Mouse (Mus musculus) heart, adult 18-20 months (tissue): ENCODE measurements at regions not wholly inside any gene's neighbourhood (a gene's known extent, or its start where the extent isn't known, plus 50 kb on each side); places are given as distances from the start of the nearest gene placed in this dataset.
A peak's percentile ranks its signal among the peaks of the same experiment; 100 is the strongest.

ENCODE experiments used
- DNase-seq, 2 experiments: peaks; one replicate each; pipeline ENCODE4 v3.0.0; 2021 to 2022; ENCODE audit warnings: mixed read lengths in 1 of 2

DNA sequence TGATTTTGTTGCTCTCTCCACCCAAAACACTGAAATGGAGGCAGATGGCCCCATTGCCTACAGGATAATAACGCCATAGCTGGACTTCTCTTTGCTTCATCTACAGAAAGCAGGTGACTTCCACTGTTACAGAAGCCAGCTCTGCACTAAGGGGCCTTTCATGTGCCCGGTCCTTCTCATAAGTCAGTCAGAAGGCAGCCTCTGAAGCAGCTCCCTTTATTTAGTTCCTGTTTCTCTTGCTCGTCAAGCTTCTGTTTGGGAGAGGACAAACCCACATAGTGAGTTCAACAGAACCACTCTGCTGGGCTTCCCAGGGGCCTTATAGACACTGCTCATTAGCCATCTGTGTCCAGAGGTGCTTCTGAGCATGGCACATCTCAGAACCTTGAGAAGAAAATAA lies 205.1 kb upstream of the Hhip start:
- no peak for DNase-seq

DNA sequence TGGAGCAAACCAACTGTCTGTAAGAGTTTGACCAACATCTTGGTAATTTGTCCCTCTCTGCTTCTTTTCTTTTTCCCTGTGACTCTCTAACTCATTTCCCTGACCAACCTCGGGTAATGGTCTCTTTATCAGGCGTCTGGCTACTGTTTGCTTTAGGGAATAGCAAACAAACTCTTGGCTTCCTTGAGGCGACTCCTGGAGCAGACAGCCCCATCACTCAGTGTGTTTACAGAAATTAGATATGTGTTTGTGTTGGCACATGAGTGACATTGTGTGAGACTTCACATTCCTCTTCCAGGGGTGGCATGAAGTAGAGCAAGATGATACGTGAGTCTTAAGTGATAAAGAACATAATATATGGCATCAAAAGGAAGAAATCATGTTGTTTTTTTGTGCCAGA lies 195.7 kb upstream of the Hhip start:
- DNase-seq, result no peak

GRCm38 (mm10) chr8:80251595-80251994 lies 193.8 kb upstream of the Hhip start:
- no peak for DNase-seq

DNA sequence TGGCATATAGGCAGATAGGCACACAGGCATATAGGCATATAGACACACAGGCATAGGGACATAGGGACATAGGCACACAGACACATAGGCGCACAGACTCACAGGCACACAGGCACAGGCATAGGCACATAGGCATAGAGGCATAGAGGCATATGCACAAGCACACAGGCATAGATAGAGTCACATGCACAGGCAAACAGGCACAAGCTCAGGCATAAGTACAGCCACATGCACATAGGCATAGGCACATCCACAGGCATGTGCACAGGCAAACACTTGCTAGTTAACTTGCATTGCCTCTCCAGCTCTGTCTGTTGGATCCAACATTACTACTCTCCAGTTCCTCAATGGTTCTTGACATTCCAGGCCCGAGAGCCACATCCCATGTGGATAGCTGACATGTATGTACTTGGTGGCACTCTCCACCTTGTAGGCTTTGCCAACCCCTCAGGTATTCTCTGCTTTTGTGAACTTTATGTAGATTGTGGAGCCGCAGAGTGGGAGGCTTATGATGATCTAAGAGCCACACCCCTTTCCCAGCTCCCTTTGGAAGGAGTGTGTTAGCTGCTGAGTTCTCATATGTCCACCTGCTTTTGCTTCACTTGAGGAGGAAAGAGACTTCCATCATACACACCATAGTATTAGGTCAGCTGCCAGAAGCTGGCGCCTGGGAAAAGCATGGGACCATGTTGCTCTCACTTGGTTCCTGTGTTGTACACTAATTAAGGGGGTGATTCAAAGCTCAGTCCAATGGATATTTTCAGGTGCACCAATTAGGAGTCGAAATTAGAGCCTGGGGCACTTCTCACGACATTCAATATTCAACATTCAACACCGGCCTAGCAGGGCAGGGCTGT lies 192.7 kb upstream of the Hhip start:
- DNase-seq, result no peak

DNA sequence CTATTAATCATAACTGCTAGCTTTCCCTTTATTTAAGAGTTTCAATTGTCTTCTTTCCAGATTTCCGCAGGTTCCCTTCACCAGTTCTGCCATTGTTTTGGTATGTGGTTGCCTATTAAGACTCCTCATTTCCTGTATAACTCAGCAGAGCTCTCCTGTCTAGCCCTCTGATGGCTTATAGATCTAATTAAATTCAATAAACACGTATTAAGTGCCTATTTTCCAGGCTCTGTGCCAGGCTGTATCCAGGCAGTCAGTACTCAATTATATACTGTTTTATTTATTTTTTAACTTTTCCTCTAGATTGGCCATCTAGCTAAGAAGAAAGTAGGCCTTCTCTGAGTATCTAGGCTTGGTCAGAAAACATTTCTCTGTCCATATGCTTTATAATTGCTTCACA lies 192.0 kb upstream of the Hhip start:
- DNase-seq, result no peak

DNA sequence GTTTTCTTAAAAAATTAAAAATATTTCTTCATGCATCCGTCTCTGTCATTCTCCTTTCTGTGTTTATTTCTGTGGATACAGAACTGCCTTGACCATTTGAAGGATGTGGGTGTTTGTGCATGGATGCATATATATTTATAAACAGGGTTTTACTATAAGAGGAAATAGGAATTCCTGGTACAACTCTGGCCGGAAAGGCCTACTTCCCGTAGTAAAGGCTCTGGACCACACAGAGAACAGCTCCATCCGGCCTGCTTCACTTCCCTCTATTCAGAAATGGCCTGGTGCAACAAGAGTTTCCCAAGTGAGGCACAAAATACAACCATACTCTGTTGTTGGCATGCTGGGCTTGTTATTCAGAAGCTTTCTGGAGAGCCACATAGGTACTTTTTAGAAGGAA lies 182.1 kb upstream of the Hhip start:
- peak in 1 of 2 experiments; percentile 10 for DNase-seq

DNA sequence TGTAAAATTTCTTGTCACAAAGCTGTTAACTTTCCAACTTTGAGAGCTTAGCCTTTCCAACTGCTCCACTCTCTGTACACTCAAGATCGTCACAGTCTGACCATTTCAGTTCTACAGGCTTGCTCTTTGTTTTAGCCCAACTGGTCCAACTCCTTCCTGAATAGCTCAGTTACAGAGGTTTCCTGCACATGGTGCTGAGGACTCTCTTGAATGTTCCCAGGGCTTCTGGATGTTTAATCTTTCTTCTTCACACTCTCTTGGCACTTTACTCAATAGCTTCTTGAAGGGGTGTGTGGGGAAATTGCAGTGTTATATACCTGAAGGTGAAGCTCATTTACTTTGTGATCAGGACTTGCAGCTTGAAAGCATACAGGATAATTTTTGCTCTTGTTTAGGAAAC lies 152.6 kb upstream of the Hhip start:
- no peak for DNase-seq

DNA sequence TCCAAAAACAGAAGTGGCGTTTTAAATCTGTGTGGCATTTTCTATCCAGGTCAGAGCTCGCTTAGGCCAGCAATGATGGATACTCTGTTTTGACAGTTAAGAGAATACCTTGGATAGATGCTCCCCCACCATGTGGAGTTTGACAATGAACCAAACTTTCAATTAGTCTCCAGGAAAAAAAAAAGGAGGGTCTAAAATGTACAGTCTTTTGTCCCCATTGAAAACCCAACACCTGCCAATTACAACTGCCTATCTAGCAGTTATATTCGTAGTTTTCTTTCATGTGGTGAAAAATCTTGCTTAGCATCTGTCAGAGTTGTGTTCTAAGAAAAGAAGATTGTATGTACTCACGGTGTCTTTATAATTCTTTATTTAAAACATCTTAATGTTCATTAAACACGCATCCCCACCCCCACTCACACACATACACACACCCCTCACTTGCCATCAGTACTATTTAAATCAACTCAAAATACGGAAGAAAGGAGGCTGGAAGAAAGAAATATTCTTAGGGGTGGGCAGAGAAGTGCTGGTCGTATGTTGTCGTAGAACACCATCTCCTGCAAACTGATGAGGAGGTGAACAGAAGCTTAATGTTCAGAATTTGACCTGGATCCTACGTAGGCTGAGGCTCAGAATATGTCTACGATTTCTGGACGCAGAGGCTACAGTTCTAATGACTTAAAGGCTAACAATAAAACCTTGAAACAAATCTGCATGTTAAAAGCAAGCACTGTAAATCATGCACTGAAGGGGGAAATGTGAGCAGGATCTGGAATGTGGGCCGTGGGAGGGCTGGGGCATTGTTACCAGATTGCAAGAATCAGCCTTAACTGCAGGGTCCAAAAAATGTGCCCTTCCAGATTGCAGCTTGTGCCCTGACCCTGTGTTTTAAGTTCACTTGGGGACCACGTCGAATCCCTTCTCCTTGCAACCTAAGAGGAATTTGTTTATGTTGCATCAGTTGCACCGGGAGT lies 147.2 kb upstream of the Hhip start:
- DNase-seq, result no peak

DNA sequence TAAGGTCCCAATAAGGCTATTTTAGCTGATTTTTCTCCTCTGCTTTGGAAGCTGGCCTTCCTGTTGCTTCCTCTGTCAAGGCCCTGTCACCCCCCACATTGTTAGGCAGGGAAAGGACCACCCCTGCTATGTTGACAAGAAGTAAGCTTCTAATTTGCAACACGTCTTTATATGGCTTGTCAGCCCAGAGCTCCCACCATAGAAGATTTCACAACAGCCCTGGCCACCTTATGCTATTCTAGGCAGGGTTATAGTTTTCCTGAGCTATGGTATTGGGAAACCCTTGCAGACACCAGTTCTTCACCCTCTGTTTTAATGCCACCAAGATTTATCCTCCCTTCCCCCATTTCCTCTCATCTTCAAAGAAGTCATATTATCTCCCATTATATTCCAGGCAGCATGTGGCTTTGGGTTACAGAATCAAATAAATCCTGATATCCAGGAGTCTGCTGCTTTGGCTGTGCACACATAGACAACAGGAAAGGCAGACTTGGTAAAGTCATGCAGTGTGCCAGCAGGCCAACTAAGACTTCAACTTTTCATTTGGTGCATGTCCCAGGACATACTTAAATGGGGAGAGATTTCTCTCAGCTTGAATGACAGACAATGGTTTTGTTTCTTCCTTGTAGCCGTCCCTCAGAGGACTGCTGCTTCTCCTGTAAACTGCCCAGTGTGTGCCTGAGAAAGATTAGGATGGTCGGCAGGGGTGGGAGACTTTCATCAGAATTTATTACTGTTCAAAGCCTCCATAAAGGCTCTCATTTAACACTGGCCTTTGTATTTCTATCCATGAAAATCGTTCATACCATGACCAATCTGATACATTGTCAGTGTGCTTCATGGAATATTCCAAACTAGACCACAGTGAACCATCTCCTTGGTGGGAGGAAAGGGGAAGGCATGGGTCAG lies 146.2 kb upstream of the Hhip start:
- DNase-seq, result no peak

GRCm38 (mm10) chr8:80197680-80198079 lies 139.9 kb upstream of the Hhip start:
- DNase-seq, result no peak

DNA sequence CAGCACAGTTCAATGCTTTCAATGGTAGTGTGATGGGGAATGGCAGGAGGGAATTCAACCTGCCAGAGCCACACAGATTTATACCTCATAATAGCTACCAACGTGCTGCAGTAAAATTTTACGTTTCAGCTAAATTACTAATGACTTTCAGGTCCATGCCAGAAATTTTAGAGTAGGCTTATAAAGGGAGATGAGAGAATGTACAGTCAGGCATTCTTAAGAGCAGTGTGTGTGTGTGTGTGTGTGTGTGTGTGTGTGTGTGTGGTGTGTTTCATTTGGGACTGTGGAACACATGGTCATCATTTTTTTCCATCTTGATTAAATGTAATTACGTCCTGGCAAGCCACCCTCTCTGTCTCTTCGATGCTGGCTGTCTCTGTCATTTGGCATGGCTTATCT lies 132.7 kb upstream of the Hhip start:
- DNase-seq, result no peak

DNA sequence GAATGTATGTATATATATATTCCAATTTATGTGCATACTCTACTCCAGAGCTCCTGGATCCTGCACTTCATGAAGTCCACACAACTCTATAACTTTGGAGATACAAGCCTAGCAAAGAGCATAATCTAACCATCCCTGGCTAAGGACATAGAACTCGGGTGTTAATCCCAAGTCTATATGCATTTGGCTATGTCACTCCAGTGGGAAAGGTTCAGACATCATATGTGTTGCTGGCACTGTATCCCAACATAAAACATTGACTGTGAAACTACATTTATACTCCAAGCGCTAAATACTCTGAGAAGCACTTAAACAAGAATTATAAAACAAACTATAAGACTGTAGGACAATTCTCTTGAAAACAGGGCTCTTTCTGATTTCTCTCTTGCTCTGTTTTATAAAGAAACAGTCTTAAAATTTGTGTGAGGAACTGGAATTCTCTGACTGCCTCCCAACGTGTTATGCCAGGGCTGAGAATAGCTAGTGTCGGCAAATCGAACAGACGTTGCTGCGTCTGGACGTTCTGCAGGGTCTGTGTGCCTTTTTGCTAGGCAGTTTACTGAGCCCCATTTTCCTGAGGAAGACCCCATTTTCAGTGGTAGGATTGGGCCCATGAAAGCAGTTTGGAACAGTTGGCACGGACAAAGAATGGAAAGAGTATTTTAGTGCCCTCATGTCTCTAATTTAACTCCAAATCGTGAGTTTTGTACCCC lies 132.1 kb upstream of the Hhip start:
- DNase-seq, result no peak

DNA sequence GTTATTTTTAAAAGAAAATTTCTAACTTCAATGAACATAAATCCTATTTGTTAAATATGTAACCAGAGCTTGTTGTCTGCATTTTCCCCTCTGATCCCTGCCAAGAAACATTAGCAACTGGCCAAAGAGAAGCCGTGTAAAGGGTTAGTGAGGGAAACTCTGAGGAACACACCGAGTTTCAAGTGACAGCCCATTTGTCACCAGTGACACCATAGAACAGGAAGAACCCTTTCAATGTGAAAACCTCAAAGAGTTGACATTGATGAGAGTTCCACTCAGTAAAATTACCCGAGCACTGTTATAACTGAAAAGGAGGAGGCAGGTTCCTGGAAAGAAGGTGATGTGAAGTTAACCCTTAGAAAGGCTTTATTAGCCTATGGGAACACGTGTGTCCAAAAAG lies 127.5 kb upstream of the Hhip start:
- DNase-seq, result no peak

GRCm38 (mm10) chr8:80168688-80169087 lies 110.9 kb upstream of the Hhip start:
- DNase-seq, result no peak

- no peak for DNase-seq
Observed at GRCm38 (mm10) chr8:80149458-80150083, 91.8 kb upstream of the Hhip start.

- DNase-seq, result no peak
Observed at GRCm38 (mm10) chr8:80147929-80148328, 90.1 kb upstream of the Hhip start.

DNA sequence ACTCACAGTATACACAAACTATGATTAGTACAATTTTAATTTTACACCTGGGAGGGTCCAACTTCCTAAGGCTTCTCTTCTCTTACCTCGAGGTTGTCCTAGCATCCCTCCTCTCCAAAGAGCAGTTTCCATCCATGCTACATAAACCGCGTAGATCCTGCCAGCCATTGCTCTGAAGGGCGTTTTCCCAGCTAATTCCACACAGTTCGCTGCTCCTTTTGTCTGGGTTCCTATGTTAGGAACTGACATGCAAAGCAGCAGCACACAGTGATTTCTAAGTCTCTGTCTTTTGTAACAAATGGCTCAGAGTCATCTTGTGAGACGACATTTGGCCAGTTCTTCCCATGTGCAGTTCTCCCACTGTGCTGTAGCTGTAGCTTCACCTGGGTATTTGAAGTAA lies 80.7 kb upstream of the Hhip start:
- DNase-seq, result no peak

DNA sequence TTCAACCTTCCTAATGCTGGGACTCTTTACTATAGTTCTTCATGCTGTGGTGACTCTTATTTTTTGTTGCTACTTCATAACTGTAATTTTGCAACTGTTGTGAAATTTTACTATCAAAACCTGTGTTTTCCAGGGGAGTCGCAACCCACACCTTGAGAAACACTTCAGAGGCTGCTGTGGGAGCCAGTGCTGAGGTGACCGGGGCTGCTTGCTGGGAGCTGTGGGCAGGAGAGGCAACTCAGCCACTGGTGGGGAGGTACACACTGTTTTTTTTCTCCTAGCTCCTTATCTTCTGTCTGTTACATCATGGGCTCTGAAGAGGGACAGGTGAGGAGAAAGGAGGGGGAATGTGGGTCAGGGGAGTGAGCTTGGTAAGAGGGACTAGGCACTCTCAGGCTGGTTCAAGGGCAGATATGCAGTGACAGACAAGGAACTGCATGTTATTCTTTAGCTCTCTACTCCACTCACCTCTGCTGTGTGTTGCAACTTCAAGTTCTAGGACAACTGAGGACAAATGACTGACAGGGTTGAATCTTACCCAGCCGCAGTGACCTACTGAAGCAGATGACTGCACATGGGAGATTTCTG lies 62.7 kb upstream of the Hhip start:
- DNase-seq, result no peak

DNA sequence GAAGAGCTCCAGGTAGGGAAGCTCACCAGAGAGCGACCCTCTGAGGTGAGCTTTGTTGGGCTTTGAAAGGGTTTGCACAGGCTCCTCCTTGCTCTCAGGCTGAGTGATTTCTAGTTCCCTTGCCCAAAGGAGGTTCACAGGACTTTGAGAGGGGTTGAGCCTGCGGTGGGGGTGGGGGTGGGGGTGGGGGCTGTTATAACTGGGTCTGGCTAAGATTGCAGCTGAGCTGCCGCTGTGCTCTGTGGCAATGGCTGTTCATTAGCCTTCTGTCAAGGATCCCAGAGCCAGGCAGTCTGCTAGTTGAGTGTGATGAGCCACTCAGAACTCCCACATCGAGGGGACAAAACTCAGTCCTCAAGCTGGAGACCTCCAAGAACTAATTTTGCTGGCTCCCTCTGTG lies 59.5 kb upstream of the Hhip start:
- DNase-seq, result no peak
